Mouse (Mus musculus): ENCODE data around the gene Selenoo. TPM values are rescaled to one million over a fixed set of nuclear protein-coding genes. Genes with fewer than 3 reads are reported as not detected.

Gene Selenoo
- total RNA-seq (2023), result 10 to 100 TPM; 21.6 to 26.8 TPM

GRCm38 (mm10) chr15:89088607-89089247 lies at the start of gene Selenoo:
TSS of gene Selenoo (plus strand) at chr15:89089084.

GRCm38 (mm10) chr15:89059161-89059931 lies 29.5 kb upstream of the Selenoo start, which contains the start of gene Panx2:
TSS of gene Panx2 (plus strand) at chr15:89059734.

GRCm38 (mm10) chr15:89074613-89075477 lies 14.0 kb upstream of the Selenoo start, which contains the start of gene Trabd:
TSS of gene Trabd (plus strand) at chr15:89075124.

GRCm38 (mm10) chr15:89122649-89123366 lies 33.9 kb downstream of the Selenoo start, which contains the start of gene Tubgcp6:
TSS of gene Tubgcp6 (minus strand) at chr15:89123112.

DNA sequence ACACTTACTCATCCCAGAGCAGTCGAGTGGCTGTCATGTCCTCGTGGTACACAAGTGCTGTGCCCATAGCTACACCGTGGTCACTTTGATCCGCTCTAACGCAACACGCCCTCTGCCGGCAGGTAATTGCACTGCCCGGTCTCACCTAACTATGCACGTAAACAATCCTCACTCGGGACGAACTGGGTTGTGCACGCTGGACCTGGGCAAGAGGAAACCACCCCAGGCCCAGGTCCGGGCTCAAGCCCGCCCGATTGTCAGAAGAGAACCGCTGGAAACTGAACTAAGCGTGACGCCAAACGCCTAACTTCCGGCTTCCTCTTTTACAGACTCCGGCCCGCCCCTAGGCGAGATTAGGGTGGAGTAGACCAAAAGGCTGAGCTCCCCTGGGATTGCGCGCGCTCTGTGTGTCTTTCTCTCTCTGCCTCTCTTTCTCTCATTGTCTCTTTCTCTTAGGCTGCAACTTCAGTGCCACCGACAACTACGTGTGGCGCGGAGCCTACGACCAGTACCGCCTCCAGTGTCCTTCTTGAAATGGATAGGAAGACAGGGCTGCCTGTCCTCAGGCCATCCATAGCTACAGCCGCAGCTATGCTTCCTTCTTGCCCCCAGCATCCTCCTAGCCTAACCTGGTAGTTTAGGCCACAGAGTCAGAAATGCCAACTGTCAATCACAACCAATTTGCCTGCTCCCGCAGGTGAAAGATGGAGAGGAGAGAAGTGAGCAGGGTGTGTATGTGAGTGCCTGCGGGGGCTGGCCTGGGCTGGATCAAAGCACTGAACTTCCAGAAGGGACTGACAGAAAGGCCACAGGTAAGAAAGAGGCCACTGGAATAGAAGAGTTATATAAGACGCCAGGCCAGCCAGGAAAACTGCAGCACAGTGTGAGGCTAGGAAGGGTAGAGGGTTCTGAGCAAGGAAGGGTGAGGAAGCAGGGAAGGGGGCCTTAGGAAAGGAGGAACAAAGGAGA lies 39.8 kb downstream of the Selenoo start, which contains the start of gene Hdac10:
Gene Hdac10 (minus strand): TSS at position 319 of the 969 bp plus-strand sequence.

DNA sequence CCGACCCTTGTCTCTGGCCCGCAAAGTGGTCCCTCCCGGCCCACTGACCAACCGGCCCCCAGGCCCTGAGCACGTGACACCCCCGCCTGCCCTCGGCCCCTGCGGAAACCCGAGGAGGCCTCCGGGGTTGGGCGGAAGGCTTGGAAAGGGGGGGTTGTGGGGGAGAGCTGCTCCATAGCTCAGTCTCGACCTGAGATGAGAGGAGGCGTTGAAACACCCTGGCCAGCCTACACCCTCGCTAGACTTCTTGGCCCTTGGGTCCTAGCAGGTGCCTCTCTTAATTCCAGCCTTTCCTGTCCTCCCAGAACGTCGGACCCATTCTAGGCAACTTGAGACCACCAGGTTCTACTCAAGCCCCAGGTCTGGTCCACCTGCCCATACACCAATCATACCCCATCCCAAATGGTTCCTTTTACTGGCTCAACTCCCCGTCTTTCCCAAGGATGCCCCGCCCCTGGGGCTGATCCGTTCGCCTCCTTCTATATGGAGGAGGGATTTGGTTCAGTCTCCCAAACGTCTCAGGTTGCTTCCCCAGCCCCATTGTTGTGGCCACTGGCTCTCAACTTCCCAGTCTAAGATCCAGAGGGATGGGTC lies 51.9 kb downstream of the Selenoo start, which contains the start of gene Mapk12:
Gene Mapk12 (minus strand): TSS at position 45 of the 594 bp plus-strand sequence.

DNA sequence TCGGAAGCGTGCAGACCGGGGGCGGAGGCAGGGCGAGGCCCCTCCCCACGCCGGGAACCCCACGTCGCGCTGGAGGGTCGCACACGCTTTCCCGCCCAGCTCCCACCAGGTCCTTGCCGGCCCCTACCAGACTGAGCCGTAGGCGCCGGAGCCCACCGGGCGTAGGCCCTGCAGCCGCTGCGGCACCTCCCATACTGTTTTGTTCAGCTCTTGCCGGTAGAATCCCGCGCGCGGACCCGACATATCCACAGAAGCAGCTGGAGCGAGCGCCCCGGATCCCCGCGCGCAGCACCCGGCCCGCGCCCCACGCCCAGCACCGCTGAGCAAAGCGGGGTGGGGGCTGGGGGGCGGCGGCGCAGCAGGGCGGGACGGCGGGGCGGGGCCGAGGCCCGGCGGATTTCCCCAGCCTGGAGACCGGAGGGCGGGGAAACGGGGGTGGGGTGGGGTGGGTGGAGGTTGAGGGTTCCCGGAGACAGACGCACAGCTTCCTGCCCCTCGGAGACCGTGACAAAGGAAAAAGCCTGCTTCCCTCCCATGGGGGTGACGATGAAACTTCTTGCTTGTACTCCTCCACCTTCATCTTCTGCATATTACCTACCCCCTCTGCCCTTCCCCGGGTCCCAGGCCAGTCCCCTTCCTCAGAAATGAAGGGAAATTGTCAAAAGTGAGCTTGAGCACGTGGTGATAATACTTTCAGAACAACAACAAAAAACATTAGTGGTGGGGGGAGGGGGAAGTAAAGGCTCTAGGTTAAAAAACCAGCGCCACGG lies 60.6 kb downstream of the Selenoo start, which contains the start of gene Mapk11:
Gene Mapk11 (minus strand): TSS at position 358 of the 770 bp plus-strand sequence.

Other genes with a start within 250 kb of the Selenoo start
- 10 to 100 TPM; 19.9 to 21.9 TPM for gene Pim3, start 226.9 kb upstream of the Selenoo start, total RNA-seq (2023)
- not detected for gene Ttll8, start 134.7 kb upstream of the Selenoo start, total RNA-seq (2023)
- not detected for gene Mlc1, start 110.1 kb upstream of the Selenoo start, total RNA-seq (2023)
- gene Mov10l1, start 106.2 kb upstream of the Selenoo start, total RNA-seq (2023), result not detected
- under 1 TPM in 1 of 2 experiments, not detected in 1; 0.15 TPM for gene Panx2, start 29.4 kb upstream of the Selenoo start, total RNA-seq (2023)
- 10 to 100 TPM; 48.1 to 49.6 TPM for gene Trabd, start 14.0 kb upstream of the Selenoo start, total RNA-seq (2023)
- 10 to 100 TPM; 23.9 to 26.2 TPM for gene Tubgcp6, start 34.0 kb downstream of the Selenoo start, total RNA-seq (2023)
- gene Hdac10, start 39.6 kb downstream of the Selenoo start, total RNA-seq (2023), result 10 to 100 TPM; 12.4 to 12.6 TPM
- gene Mapk12, start 51.6 kb downstream of the Selenoo start, total RNA-seq (2023), result under 1 TPM; 0.18 to 0.29 TPM
- gene Mapk11, start 60.5 kb downstream of the Selenoo start, total RNA-seq (2023), result under 1 TPM; 0.18 to 0.24 TPM
- gene Plxnb2, start 91.7 kb downstream of the Selenoo start, total RNA-seq (2023), result 10 to 100 TPM; 60.7 to 68.5 TPM
- gene Dennd6b, start 107.4 kb downstream of the Selenoo start, total RNA-seq (2023), result 1 to 10 TPM; 1.8 to 2.3 TPM
- gene Ppp6r2, start 122.5 kb downstream of the Selenoo start, total RNA-seq (2023), result 10 to 100 TPM; 32.1 to 34.2 TPM
- 100 to 1,000 TPM; 110 to 118 TPM for gene Sbf1, start 226.2 kb downstream of the Selenoo start, total RNA-seq (2023)
- not detected for gene Adm2, start 233.6 kb downstream of the Selenoo start, total RNA-seq (2023)
- not detected for gene Miox, start 245.3 kb downstream of the Selenoo start, total RNA-seq (2023)

Measured in neutrophil, adult 83 days (primary cell).